Mouse (Mus musculus) lung, embryonic 14.5 days (tissue): ENCODE measurements at regions not wholly inside any gene's neighbourhood (a gene's known extent, or its start where the extent isn't known, plus 50 kb on each side); places are given as distances from the start of the nearest gene placed in this dataset.

Source experiments
- ATAC-seq: fragments of 200-750 bp; cut with Nextera tagmentation; 2 replicates; pipeline ENCODE4 v1.8.0; 2017; ENCODE audit warnings: mild to moderate bottlenecking, moderate TSS enrichment, moderate library complexity; ENCODE audit not compliant: insufficient read depth
- DNase-seq: peaks from one replicate; pipeline ENCODE4 v3.0.0-alpha.2; 2015
- H3K27ac ChIP-seq: fragments of 300-500 bp; sonication (generic); 2 replicates; pipeline ENCODE4 v1.5.1; 2014; ENCODE audit warnings: low read depth, mild to moderate bottlenecking, moderate library complexity
- H3K27me3 ChIP-seq: fragments of 300-500 bp; sonication (generic); 2 replicates; pipeline ENCODE4 v1.6.1; 2014; ENCODE audit warnings: low read length, control low read depth; ENCODE audit not compliant: insufficient read depth
- H3K36me3 ChIP-seq: fragments of 300-500 bp; sonication (generic); 2 replicates; pipeline ENCODE4 v1.6.1; 2014; ENCODE audit warnings: control low read depth; ENCODE audit not compliant: insufficient read depth
- H3K4me1 ChIP-seq: fragments of 300-500 bp; sonication (generic); 2 replicates; pipeline ENCODE4 v1.6.1; 2014; ENCODE audit warnings: antibody characterized with exemption, control low read depth; ENCODE audit not compliant: insufficient read depth
- H3K4me2 ChIP-seq: fragments of 300-500 bp; sonication (generic); 2 replicates; pipeline ENCODE4 v1.6.1; 2014; ENCODE audit warnings: mild to moderate bottlenecking
- H3K4me3 ChIP-seq: fragments of 300-500 bp; sonication (generic); 2 replicates; pipeline ENCODE4 v1.5.1; 2014; ENCODE audit warnings: low read depth, low read length
- H3K9ac ChIP-seq: fragments of 300-500 bp; sonication (generic); 2 replicates; pipeline ENCODE4 v1.6.1; 2014
- H3K9me3 ChIP-seq: fragments of 300-500 bp; sonication (generic); 2 replicates; pipeline ENCODE4 v1.6.1; 2016; ENCODE audit warnings: low read depth, low read length, control low read depth
- CTCF ChIP-seq: IDR thresholded peaks from 2 replicates; pipeline ENCODE4 v1.5.1; 2016; ENCODE audit warnings: antibody characterized with exemption, low read depth
- WGBS: fragments of 180-500 bp; shearing (Covaris S2); extraction: QIAGEN DNeasy Blood & Tissue Kit; methylation state at CpG from one replicate; pipeline ENCODE4 v1.1.7; 2014; 5-methylcytosine and 5-hydroxymethylcytosine counted together

DNA sequence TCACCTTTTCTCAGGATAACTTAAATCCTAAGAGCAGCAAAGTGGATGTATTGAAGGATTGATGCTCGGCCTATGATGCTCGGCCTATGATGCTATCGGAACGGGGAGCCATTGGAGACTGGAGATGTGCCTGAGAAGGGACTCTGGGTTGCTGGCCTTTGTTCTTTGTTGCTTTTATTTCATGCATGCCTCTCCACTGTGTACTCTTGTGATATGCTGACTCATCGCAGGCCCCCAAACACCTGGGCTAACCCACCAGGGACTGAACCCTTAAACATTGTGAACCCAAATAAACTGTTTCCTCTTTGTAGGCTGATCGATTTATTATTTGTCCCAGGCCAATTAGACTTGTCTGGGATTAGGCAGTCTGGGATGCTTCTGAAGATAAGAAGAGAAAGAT, 61.9 kb downstream of the Pdcl3 start:
- no peaks in the 10 kb centered on the region for H3K4me1 ChIP-seq
- no peak overlapping the region for H3K27ac ChIP-seq
- ATAC-seq: no peak
- H3K27me3 ChIP-seq: no peaks in the 10 kb centered on the region
- H3K9me3 ChIP-seq: no peaks in the 10 kb centered on the region; the same call in 1 of the 2 replicates
- no peak for DNase-seq
- no peak for TF ChIP-seq CTCF
- no peak overlapping the region for H3K4me3 ChIP-seq
- H3K36me3 ChIP-seq: no peaks in the 10 kb centered on the region
- H3K9ac ChIP-seq: no peak overlapping the region
- H3K4me2 ChIP-seq: no peak overlapping the region
- 89% methylated on average over 6 of the region's 6 CpGs for WGBS

GRCm38 (mm10) chr1:39057304-39057703, 71.9 kb downstream of the Pdcl3 start:
- no peak overlapping the region for H3K4me3 ChIP-seq
- H3K27ac ChIP-seq: no peak overlapping the region
- no peaks in the 10 kb centered on the region for H3K9me3 ChIP-seq
- DNase-seq (no peak), ATAC-seq (no peak)
- no peaks in the 10 kb centered on the region for H3K4me1 ChIP-seq
- no peak for TF ChIP-seq CTCF
- no peaks in the 10 kb centered on the region for H3K36me3 ChIP-seq
- WGBS: 65% methylated on average over 6 of the region's 6 CpGs
- H3K4me2 ChIP-seq: no peak overlapping the region
- H3K27me3 ChIP-seq: no peaks in the 10 kb centered on the region
- H3K9ac ChIP-seq: no peak overlapping the region

- Histone ChIP-seq H3K36me3 (no peaks in the 10 kb centered on the region), H3K4me2 (no peak overlapping the region), H3K9me3 (no peaks in the 10 kb centered on the region), H3K4me1 (no peaks in the 10 kb centered on the region), H3K4me3 (no peak overlapping the region), H3K27ac (no peak overlapping the region), H3K27me3 (no peaks in the 10 kb centered on the region), H3K9ac (no peak overlapping the region)
- TF ChIP-seq CTCF: no peak
- ATAC-seq: no peak
- DNase-seq: no peak
- 85% methylated on average over 6 of the region's 6 CpGs for WGBS
These were observed 77.1 kb downstream of the Pdcl3 start for GRCm38 (mm10) chr1:39062509-39062908.

DNA sequence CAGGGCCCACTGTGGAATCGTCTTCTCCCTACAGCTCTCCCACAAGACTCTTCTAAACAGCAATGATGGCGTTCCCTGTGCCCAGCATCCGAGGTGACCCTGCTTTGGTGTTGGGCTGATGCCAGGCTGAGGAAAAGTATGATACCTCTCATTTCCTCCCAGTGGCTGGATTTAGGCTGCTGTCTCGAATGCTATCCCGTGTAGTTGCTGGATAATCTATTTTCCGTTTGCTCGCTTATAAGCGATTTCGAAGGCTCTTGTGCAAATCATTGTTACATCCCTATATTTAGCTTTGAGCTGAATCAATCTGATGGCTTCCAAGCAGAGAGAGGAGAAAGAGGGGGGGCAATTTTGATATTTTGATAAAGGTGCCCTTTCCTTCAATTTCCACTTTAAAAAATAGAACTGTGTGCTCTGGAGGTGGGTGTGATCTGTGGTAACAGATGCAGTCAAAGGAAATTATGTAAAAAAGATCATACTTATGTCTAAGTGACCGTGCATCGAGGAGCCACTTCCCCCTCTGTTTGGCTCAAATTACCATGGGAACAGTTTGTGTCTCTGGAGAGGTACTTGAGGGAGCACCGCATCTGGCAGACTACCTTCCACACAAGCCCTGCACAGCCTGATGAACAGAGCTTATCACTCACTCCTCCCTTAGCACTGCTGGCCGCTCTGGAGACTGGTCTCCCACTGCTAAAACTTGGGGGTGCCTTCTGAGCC, 78.4 kb downstream of the Pdcl3 start:
- TF ChIP-seq CTCF: no peak
- ATAC-seq (no peak), DNase-seq (no peak)
- Histone ChIP-seq H3K4me3 (no peak overlapping the region), H3K27ac (no peak overlapping the region), H3K4me1 (no peaks in the 10 kb centered on the region), H3K27me3 (no peaks in the 10 kb centered on the region), H3K36me3 (no peaks in the 10 kb centered on the region), H3K4me2 (no peak overlapping the region), H3K9me3 (no peaks in the 10 kb centered on the region), H3K9ac (no peak overlapping the region)
- 64% methylated on average over 13 of the region's 13 CpGs for WGBS

GRCm38 (mm10) chr1:39064781-39065180, 79.4 kb downstream of the Pdcl3 start:
- no peaks in the 10 kb centered on the region for H3K9me3 ChIP-seq
- no peaks in the 10 kb centered on the region for H3K4me1 ChIP-seq
- H3K4me3 ChIP-seq: no peak overlapping the region
- no peak overlapping the region for H3K27ac ChIP-seq
- no peaks in the 10 kb centered on the region for H3K27me3 ChIP-seq
- DNase-seq: no peak
- no peak overlapping the region for H3K4me2 ChIP-seq
- 76% methylated on average over 3 of the region's 3 CpGs for WGBS
- H3K36me3 ChIP-seq: no peaks in the 10 kb centered on the region
- ATAC-seq: no peak
- H3K9ac ChIP-seq: no peak overlapping the region
- TF ChIP-seq CTCF: no peak

GRCm38 (mm10) chr1:39067901-39068300, 82.5 kb downstream of the Pdcl3 start:
- no peak for DNase-seq
- H3K4me3 ChIP-seq: no peak overlapping the region
- WGBS: 30% methylated on average over 3 of the region's 3 CpGs
- no peak overlapping the region for H3K4me2 ChIP-seq
- no peak overlapping the region for H3K9ac ChIP-seq
- ATAC-seq: no peak
- H3K9me3 ChIP-seq: no peaks in the 10 kb centered on the region
- no peaks in the 10 kb centered on the region for H3K36me3 ChIP-seq
- H3K27me3 ChIP-seq: no peaks in the 10 kb centered on the region
- H3K4me1 ChIP-seq: no peaks in the 10 kb centered on the region
- TF ChIP-seq CTCF: no peak
- no peak overlapping the region for H3K27ac ChIP-seq

- WGBS: 41% methylated on average over 11 of the region's 11 CpGs
- DNase-seq: no peak
- H3K9me3 ChIP-seq: no peaks in the 10 kb centered on the region
- no peaks in the 10 kb centered on the region for H3K36me3 ChIP-seq
- ATAC-seq: no peak
- no peaks in the 10 kb centered on the region for H3K27me3 ChIP-seq
- H3K9ac ChIP-seq: no peak overlapping the region
- H3K4me3 ChIP-seq: no peak overlapping the region
- no peak for TF ChIP-seq CTCF
- H3K27ac ChIP-seq: no peak overlapping the region
- no peaks in the 10 kb centered on the region for H3K4me1 ChIP-seq
- H3K4me2 ChIP-seq: no peak overlapping the region
These were observed 83.8 kb downstream of the Pdcl3 start for GRCm38 (mm10) chr1:39069086-39069655.
